Mouse (Mus musculus): ENCODE measurements around the gene Camsap1. TPM values are rescaled to one million over a fixed set of nuclear protein-coding genes. Genes with fewer than 3 reads are reported as not detected.

Gene Camsap1
- total and polyA plus RNA-seq, 3 experiments: 6.2 to 22.1 (median 17.2) TPM

GRCm38 (mm10) chr2:26017326-26017725 lies 34.2 kb upstream of the Camsap1 start:
- Histone ChIP-seq H3K9ac (ENCODE audit: insufficient read depth, low read depth) (no peak overlapping the region), H3K4me2 (ENCODE audit: insufficient read depth, low read depth, poor library complexity, severe bottlenecking) (no peak overlapping the region), H3K36me3 (replicated peaks in 1 of 2; ENCODE audit: control insufficient read depth in 1 of 2, insufficient read depth in 1 of 2, low read length in 1 of 2) (peaks cover 32 to 60% of the 10 kb centered on the region in 2 experiments), H3K27ac (ENCODE audit: insufficient read depth, low read depth) (no peak overlapping the region), H3K79me2 (replicated peaks; ENCODE audit: control insufficient read depth, extremely low read depth, insufficient read depth, poor library complexity, severe bottlenecking) (peaks cover 21% of the 10 kb centered on the region), H3K4me3 (replicated peaks in 1 of 3; ENCODE audit: low read depth in 2 of 3, low read length in 2 of 3, poor library complexity in 1 of 3) (no peak overlapping the region), H3K4me1 (ENCODE audit: control insufficient read depth in 1 of 2, insufficient read depth in 2 of 2) (peaks cover 7 to 41% of the 10 kb centered on the region in 2 experiments), H3K27me3 (replicated peaks) (no peaks in the 10 kb centered on the region), H3K9me3 (replicated peaks; ENCODE audit: low read length) (no peaks in the 10 kb centered on the region)
- TF ChIP-seq PAX5 (IDR thresholded peaks at IDR 0.05; ENCODE audit: low read length) (no peak), MXI1 (IDR thresholded peaks at IDR 0.05; ENCODE audit: low read depth, low read length) (no peak), MAFK (IDR thresholded peaks at IDR 0.05; ENCODE audit: insufficient replicate concordance, low read length) (no peak), NRF1 (IDR thresholded peaks at IDR 0.05; ENCODE audit: low read depth, low read length) (no peak), MYC (IDR thresholded peaks at IDR 0.05; ENCODE audit: low read depth, low read length) (no peak), POLR2A (IDR thresholded peaks at IDR 0.05; ENCODE audit: low read depth, low read length) (no peak), POLR2AphosphoS2 (IDR thresholded peaks at IDR 0.05; ENCODE audit: low read depth, low read length) (no peak), E2F4 (IDR thresholded peaks at IDR 0.05; ENCODE audit: insufficient replicate concordance, low read depth, low read length) (no peak), ELF1 (IDR thresholded peaks at IDR 0.05; ENCODE audit: low read depth, low read length) (no peak), CHD2 (IDR thresholded peaks at IDR 0.05; ENCODE audit: low read length) (no peak), CTCF (conservative IDR thresholded peaks at IDR 0.05 in 1 of 2, IDR thresholded peaks at IDR 0.05 in 1 of 2; ENCODE audit: low read depth in 2 of 2, low read length in 2 of 2) (no peak), JUN (IDR thresholded peaks at IDR 0.05; ENCODE audit: insufficient read depth, low read depth, low read length) (no peak), USF2 (conservative IDR thresholded peaks at IDR 0.05; ENCODE audit: low read depth, low read length) (no peak)
- no peak for DNase-seq (ENCODE audit: extremely low read depth)
- dilution Hi-C loops (cut with MboI; ENCODE audit: extremely low pct_ligation_motif_present, extremely low pct_unique_long_range_greater_than_20kb, low sequenced_read_pairs): no loop called here
- in situ Hi-C loops (cut with MboI; ENCODE audit: low pct_ligation_motif_present, low pct_unique_long_range_greater_than_20kb, low sequenced_read_pairs): no loop called here

GRCm38 (mm10) chr2:26013674-26014073 lies 30.6 kb upstream of the Camsap1 start:
- Histone ChIP-seq H3K36me3 (replicated peaks in 1 of 2; ENCODE audit: control insufficient read depth in 1 of 2, insufficient read depth in 1 of 2, low read length in 1 of 2) (peaks cover 63 to 88% of the 10 kb centered on the region in 2 experiments), H3K27me3 (replicated peaks) (no peaks in the 10 kb centered on the region), H3K4me2 (ENCODE audit: insufficient read depth, low read depth, poor library complexity, severe bottlenecking) (no peak overlapping the region), H3K4me1 (ENCODE audit: control insufficient read depth in 1 of 2, insufficient read depth in 2 of 2) (peaks cover 0 to 19% of the 10 kb centered on the region in 2 experiments; a peak in 3 of 4 replicates), H3K4me3 (replicated peaks in 1 of 3; ENCODE audit: low read depth in 2 of 3, low read length in 2 of 3, poor library complexity in 1 of 3) (no peak overlapping the region), H3K27ac (ENCODE audit: insufficient read depth, low read depth) (no peak overlapping the region), H3K79me2 (replicated peaks; ENCODE audit: control insufficient read depth, extremely low read depth, insufficient read depth, poor library complexity, severe bottlenecking) (peaks cover 6% of the 10 kb centered on the region), H3K9me3 (replicated peaks; ENCODE audit: low read length) (no peaks in the 10 kb centered on the region), H3K9ac (ENCODE audit: insufficient read depth, low read depth) (no peak overlapping the region)
- TF ChIP-seq MAZ (IDR thresholded peaks at IDR 0.05; ENCODE audit: low read depth, low read length): no peak
- TF ChIP-seq MAX (IDR thresholded peaks at IDR 0.05; ENCODE audit: low read length): no peak
- TF ChIP-seq IRF4 (IDR thresholded peaks at IDR 0.05; ENCODE audit: low read depth, low read length): no peak
- TF ChIP-seq KAT2A (IDR thresholded peaks at IDR 0.05; ENCODE audit: insufficient replicate concordance, low read length): no peak
- no peak for TF ChIP-seq E2F4 (IDR thresholded peaks at IDR 0.05; ENCODE audit: insufficient replicate concordance, low read depth, low read length)
- TF ChIP-seq ZNF384 (IDR thresholded peaks at IDR 0.05; ENCODE audit: low read depth, low read length): no peak
- TF ChIP-seq RCOR1 (conservative IDR thresholded peaks at IDR 0.05; ENCODE audit: low read depth, low read length): no peak
- TF ChIP-seq BHLHE40 (IDR thresholded peaks at IDR 0.05; ENCODE audit: low read depth, low read length): no peak
- TF ChIP-seq JUN (IDR thresholded peaks at IDR 0.05; ENCODE audit: insufficient read depth, low read depth, low read length): no peak
- no peak for DNase-seq (ENCODE audit: extremely low read depth)
- in situ Hi-C loops (cut with MboI; ENCODE audit: low pct_ligation_motif_present, low pct_unique_long_range_greater_than_20kb, low sequenced_read_pairs): no loop called here
- dilution Hi-C loops (cut with MboI; ENCODE audit: extremely low pct_ligation_motif_present, extremely low pct_unique_long_range_greater_than_20kb, low sequenced_read_pairs): no loop called here

Data from CH12.LX (cell line).